Mouse (Mus musculus): ENCODE measurements around the gene Fnip1.
"Not testable (repeated sequence)": the region's sequence is repeated elsewhere in the genome, so short reads cannot be mapped to it uniquely, and the experiment has no call there.

Fnip1 gene

DNA sequence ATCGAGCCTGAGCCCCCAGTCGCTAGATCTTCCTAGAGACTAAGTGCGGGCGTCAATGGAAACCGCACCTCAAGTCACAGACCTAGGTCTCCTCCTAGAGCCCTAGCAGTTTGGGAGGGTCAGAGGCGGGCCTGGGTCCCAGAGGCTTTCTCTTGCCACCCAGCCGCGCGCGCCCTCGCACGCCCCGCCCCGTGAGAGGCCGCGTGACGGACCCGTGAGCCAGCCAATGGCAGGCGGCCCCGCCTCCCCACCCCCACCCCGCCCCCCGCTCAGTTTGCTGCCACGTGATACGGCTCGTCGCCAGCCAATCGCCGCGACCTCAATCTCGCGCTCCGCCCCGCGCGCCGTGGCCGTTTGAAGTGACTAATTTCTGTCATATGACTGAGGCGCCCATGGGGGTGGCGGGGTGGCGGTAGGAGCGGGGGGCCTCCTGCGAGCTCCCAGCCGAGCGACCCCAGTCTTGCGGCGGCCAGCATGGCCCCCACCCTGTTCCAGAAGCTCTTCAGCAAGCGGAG is at the start of gene Fnip1:
Gene Fnip1 (plus strand): TSS at position 377 of the 515 bp plus-strand sequence.
- DNase-seq: peak; percentile 95

DNA sequence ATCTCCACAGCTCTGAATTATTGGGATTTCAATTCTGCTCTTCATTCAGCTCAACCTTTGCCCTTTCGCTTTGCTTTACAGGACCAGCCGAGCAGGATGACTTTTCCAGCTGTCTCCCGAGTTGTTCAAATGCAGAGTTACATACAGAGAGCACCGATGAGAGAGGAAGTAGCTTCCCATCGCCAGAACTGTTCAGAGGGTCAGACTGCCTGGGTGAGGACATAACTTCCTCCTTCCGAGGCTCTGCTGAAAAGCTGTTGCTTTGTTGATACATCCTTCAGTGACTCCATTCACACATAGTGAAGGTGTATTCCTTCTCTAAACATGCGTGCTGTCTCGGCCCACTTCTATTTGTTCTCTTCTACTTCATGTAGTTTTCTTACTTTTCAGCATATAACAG is 47.6 kb upstream of the Fnip1 start:
- no peak for DNase-seq

DNA sequence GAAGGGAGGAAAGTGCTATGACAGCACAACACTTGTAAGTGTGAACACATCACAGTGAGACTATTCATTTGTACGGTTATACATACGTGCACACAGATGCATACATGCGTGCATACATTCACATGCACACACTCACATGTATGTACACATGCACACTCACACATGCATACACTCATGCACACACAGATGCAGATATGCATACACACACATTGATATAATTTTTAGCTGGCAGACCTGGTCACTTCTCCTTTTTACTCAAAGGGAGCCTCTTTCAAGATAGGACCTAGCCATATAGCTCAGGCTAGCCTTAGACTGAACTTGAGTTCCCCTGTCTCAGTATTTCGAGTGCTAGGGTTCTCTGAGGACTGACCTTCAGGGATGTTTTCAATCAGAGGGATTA is 46.7 kb upstream of the Fnip1 start:
- no peak for DNase-seq

DNA sequence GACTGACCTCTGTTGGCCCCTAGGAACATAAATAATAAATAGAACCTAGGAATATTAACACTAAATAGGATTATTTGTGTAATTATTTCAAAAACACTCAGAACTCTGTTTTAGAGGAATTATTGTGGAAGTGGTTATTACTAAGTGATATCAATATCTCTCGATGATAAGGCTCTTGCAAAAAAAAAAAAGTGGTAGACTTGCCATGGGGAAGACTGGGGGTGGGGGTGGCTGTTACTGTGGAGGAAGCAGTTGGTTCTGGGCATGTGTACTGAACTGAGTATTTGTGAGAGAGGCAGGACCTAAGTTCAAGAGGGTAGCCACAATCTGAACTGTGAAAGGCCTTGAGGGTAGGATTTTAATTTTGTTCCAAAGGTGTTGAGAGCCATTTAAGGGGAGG is 41.3 kb upstream of the Fnip1 start:
- DNase-seq: no peak

DNA sequence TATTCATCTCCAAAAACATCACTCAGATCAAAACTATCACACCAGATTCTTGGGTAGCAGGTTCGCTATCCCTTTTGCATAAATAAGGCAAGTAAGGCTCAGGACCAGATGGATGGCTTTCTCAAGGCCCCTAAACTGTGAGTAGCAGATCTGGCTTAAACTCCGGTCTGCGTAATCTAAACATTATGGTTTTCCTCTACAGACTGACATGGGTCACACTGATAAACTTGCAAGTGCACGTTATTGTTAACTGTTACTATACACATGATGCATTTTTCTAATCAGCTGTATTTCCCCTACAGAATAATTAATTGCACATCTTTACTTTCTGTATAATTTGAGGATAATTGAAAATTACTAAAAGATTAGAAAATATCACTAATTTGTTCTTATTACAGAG is 39.9 kb upstream of the Fnip1 start:
- no peak for DNase-seq

DNA sequence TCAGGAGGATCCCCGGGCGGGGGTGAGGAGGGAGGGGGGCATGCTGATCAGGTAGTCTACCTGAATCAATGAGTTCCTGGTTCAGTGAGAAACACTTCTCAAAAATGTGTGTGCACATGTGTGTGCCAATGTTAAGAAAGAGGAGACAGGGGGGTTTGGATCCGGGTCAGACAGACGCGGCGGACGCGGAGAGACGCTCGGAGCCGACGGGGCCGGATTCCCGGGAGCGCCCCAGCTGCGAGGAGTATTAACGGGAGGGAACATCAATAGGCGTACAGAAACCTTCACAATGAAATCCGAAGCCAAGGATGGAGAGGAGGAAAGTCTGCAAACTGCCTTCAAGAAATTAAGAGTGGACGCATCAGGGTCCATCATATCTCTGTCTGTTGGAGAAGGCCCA is 37.2 kb upstream of the Fnip1 start:
- DNase-seq: not testable (repeated sequence)

DNA sequence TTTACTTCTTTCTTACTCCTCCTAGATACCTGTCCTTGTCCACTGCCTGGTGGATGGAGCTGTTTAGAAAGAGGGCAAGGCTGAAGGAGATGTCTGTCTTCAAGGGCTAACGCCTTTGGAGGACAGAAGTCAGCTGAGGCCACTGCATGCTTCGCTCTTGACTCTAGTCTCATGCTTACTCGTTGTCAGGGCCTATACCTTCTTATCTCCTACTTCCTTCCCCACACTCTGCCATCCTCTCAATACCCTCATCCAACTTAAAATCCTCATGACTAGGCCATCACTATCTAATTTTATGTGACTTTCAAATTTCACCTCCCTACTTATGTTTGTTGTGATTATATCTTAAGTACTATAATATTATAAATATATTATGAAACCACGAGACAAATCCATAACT is 33.1 kb upstream of the Fnip1 start:
- DNase-seq: no peak

DNA sequence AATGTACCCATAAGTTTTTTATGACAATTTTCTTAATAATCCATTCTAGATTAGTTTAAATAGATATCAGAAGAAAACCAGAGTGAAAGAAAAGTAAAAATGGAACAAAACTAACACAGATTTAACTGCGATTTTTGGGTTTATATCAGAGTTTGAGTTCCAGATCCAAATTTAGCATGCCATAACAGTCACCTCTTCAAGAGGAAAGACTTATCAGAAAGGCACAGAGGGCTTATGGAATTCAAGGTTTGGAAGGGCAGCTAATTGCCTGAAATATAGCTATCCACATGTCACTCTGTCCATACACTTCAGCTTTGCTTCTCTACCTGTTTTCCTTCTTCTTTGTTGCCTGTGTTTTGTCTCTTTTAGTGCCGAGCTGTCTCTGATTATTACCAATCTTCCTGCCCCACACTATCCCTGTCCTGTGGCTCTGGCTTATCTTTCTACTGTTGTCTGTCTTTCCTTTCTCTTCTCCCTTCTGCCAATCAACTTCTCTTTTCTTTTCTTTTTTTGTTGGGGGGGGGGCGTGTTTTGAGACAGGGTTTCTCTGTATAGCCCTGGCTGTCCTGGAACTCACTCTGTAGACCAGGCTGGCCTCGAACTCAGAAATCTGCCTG is 31.0 kb upstream of the Fnip1 start:
- DNase-seq: no peak

DNA sequence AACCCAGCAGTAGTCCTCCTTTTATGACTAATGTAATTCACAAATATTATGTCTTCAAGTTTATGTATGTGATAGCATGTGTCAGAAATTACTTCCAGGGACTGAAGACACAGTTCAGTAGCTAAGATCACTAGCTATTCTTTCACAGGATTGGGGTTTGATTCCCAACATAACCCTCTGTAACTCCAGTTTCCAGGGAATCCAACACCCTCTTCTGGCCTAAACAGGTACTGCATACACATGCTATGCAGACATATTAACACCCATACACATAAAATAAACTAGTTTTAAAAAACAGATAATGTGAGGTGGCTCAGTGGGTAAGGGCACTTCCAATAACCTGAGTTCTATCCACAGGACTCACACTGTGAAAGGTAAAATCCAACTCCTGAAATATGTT is 27.4 kb upstream of the Fnip1 start:
- no peak for DNase-seq

DNA sequence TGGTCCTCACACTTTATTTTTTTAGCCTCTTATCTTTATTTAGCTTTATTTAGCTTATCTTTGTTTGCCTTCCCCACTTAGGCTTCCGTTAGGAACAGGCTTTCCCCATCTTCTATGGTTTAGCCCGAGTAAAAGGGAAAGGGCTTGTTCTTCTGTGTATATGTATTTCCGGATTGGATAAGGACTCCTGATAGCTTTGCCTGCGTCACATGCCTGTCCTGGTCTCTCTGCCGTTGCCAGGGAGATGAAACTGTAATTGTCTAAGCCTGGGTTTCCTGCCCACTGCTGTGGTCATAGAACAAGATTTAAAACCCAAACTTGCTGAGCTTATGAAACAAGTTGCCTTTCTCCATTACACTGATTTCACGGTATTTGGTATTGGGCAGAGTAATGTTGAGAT is 25.0 kb upstream of the Fnip1 start:
- DNase-seq: no peak

DNA sequence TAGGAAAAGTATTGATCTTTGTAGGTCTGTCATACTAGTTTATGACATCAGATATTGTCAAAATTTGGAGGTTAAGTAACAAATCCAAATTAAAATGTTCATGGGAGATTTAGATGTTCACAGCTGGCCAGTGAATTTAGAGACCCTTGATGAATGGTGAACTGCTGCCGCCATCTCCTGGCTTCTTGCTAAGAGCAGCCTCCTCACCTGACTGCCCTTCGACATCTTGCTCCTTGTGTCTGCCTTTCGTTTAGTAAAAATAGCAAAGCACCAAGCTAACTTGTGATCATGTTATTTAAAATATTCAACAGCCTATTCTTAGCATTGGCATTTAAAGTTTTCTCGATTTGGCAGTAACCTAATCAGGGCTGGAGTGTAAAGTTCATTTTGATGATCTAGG is 15.0 kb upstream of the Fnip1 start:
- DNase-seq: no peak

DNA sequence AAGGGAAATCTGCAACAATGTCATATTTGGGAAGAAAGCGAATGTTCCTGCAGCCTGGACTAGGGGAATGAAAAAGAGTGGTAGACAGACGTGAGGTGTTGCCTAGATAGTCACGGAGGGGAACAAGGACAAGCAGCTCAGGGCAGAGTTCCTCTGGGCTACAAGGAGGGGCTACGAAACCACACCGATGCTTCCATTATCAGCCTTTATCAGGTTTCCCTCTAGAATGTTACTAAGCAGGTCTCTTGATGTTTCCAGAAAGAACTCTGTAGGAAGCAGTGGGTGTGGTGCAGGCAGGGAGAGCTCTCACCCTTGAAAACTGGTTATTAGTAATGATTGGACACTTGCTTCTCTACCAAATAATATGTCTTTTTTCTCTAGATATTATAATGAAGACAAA is 11.7 kb upstream of the Fnip1 start:
- no peak for DNase-seq

DNA sequence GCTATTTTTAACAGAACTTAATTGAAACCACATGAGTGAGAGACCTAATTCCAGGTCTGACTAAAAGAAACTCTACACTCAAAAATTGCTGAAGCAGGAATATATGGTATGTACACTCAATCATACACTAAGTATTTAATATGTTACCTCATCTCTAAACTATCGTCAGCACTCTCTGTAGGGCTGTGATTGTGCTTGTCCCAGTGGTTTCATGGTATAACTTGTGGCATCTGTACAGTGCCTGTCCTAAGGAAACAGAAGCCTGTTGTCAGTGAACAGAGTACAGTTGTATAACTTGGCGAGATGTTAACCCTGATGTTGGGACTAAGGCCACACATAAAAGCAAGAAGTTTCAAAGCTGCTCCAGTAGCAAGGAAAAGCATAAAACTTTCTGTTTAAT is 10.9 kb upstream of the Fnip1 start:
- no peak for DNase-seq

DNA sequence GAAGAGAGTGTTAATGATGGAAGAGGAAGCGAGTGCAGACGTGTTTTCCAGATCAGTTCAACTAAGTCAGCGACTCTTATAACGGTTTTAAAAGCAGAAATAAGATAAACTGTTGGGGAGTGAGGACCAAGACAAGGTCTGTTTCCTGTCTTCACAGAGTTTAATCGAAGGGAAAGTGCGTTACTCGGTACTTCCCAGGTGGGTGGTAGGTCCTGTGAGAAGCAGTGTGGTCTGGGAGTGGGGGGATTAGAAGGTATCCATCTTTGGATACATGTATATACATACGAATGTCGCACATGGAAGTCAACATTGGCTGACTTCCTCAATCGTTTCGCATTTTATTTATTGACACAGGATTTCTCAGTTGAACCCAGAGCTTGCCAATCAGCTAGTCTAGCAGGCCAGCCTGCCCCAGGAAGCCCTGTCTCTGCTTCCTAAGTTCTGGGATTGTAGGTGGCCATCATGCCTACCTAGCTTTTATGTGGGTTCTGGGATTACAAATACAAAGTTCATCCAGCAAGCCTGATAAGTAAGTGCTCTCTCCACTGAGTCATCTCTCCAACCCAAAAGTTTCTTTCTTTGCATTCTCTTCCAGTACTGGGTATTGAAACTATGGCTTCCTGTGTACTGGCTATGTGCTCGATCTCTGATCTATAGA is 10.2 kb upstream of the Fnip1 start:
- no peak for DNase-seq

DNA sequence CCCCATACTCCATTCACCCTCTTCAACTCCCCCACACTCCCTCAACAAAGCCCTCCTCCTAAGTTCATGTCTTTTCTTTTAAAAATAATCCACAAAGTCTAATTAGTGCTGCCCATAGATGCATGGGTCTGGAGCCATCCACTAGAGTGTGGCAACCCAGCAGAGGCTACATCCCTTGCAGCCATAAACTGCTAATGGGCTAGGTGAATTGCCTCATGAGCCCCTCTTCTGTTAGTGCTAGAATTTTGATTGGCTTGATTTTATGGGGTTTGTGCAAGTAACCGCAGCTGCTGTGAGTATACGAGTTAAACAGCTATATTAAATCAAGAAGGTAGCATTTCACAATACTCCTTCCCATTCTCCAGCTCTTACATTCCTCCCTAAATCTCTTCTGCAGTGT is 8.8 kb upstream of the Fnip1 start:
- no peak for DNase-seq

DNA sequence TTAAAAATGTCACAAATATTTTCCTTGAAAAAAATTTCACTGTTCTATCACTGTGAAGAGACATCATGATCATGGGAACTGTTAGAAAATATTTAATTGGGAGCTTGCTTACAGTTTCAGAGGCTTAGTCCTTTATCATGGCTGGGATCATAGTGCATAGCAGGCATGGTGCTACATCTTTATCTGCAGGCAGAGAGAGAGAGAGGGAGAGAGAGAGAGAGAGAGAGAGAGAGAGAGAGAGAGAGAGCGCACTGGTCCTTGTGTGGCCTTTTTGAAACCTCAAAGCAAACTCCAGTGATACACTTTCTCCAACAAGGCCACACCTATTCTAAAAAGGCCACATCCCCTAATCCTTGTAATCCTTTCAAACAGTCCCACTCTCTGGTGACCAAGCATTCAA is 2.2 kb upstream of the Fnip1 start:
- DNase-seq: no peak

DNA sequence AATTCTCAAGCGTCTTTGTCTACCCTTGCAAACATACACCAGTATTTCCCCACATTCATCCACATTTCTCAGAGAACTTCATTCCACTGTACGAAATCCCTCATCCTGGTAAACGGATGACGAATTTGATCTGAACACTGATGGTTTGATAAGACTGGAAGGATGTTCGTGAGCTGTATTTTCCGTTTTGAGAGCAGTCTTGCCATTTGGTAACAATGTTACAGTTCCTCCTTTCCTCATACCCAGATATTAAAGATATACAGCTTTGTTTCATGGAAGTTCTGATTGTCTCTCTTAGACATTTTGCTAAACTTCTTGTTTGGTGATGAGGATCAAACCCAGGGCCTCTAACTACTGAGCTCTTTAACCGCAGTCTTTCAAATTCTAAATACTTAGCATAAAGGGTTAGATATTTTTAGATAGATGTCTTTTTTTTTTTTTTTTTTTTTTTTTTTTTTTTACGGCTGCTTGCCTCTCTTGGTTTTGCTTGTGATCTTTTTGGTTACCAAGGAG is 633 bp upstream of the Fnip1 start:
- no peak for DNase-seq

DNA sequence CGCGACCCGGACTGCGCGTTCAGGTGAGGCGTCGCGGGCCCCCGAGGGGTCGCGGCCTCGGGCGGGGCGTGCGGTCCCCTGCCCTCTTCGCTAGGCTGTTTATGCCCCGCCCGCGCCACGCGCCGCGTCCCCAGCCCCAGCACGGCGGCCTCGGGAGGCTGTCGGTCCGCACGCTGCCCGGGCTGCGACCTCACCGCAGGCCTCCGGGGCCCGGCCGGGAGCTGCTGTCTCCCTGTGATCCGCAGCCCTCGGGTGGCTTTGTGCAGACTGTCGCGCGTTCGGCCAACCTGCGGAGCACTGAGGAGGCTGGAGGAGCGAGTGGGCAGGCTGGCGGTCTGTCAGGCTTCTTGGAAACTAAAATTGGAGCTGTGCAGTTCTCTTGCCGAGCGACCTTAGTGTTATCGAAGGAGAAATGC is 375 bp downstream of the Fnip1 start:
- DNase-seq: no peak

DNA sequence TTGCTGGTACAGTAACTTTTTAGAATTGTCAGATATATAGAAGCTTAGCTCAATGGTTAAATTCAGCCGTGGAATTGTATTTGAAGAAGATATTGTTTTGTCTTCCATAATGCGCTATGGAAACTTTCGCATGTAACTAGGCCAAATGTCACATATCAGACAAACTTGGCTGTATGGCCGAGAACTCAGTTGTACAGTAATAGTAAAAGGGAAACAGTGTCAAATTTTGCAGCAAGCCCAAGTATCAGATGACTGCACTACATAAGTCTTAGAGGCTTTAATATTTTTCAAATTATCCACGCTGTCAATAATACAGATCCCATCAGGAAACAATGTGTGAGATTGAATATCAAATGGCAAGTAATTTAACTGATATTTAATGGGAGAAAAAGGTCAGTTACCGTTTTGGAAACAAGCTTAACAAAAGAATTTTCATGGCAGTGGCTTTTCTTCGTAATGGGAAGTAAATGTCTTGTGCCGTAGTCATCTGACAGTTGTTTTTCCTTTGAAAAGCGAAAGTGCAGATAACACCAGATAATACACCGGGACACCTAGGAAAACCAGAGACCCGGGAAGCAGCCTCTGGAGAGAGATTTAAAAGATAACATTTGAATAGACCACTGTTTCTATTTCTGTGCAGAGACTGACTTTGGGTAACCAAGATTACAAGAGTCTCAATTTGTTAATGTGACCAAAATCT is 1.1 kb downstream of the Fnip1 start:
- no peak for DNase-seq

DNA sequence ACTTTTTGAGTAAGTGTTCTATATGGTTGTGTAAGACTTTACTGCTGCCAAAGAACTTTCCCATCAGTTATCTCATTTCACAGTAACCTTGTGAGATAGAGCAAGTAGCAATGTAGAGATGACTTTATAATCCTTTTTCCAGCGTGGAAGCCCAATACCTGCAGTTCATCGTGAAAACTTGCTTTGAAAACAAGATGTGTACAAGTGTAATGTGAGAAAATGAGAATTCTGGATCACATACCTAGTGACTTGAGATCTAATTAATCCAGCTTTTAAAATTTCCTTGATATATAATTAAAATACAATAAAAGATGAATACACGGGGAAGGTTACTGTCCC is 1.7 kb downstream of the Fnip1 start:
- DNase-seq: no peak

DNA sequence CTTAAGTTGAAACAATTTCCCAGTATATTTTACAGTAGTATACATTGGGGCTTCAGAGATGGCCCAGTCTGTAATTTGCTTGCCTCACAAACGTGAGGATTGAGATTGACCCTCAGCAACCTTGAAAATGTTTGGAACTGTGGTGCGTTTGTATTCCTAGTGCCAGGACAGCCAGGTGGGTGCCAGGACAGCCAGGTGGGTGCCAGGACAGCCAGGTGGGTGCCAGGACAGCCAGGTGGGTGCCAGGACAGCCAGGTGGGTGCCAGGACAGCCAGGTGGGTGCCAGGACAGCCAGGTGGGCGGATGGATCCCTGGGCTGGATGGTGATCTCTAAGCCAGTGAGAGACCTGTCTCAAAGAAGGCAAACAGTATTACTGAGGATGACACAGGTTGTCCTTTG is 12.8 kb downstream of the Fnip1 start:
- DNase-seq: not testable (repeated sequence)

DNA sequence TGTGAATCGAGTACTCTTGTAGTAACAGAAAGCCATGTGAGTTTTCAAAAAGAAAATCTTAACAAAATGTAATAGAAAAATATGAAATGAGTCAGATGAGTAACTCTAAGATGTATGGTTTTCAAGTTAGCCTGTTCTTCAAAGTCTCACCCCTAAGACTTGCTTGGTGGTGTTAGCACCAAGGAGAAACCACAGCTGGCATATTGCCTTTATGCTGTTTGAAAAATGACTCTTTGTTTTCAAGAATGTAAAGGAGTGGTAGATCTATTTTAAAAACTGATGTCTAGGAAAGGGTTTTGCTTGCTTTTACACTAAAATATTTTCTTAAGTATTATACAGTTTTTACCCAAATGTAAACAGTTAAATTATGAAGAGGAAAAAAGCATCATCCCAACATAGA is 16.5 kb downstream of the Fnip1 start:
- DNase-seq: no peak

DNA sequence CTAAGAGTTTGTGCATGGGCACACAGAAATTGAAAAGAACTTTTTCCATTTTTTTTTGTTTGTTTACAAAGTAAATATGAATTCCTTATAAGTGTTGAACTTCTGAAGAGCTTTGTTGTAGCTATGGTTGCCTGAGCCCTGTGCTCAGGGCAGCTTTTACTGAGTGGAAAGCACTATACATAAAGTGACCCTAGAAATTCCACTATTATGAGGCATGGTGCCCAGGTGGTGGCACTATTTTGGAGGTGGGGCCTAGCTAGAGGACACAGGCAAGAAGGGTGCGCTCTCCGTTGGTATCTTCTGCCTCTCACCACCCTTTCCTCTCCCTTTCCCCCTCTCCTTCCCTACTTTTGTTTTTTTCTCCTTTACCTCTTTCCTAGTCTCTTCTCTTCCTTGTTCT is 18.9 kb downstream of the Fnip1 start:
- no peak for DNase-seq

DNA sequence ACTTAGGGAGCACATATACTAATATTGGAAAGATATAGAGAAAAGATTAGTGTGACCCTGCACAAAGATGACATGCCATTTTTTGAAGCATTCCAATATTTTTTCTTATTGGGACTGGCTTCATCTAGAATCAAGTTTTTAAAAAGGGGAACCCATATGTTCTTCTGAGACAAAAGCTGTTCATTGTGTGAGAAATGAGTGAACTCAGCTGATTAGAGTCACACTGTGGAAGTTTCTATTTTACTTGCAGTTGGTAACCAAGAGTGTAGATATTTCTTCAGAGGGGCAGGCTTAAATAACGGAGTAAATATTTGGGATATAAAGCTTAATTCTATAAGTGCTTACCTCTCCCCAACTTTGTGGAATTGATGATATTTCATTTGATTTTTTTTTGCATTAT is 20.2 kb downstream of the Fnip1 start:
- DNase-seq: no peak

All from kidney, adult 18-20 months (tissue).